Mouse (Mus musculus) ES-E14 (cell line): ENCODE measurements around the gene Osbpl10.

Experiments used
- CHD2 ChIP-seq: IDR thresholded peaks from 2 replicates; pipeline ENCODE4 v1.6.1; 2014; ENCODE audit warnings: mild to moderate bottlenecking, low read depth, low read length, inconsistent platforms
- HCFC1 ChIP-seq: IDR thresholded peaks from 2 replicates; pipeline ENCODE4 v1.6.1; 2012; ENCODE audit warnings: low read length, inconsistent platforms, borderline replicate concordance; ENCODE audit not compliant: insufficient read depth
- MAFK ChIP-seq: IDR thresholded peaks from 2 replicates; pipeline ENCODE4 v1.6.1; 2014; ENCODE audit warnings: mild to moderate bottlenecking, low read depth, low read length, inconsistent platforms; ENCODE audit not compliant: insufficient read depth
- ZC3H11A ChIP-seq: IDR thresholded peaks from 2 replicates; pipeline ENCODE4 v1.6.1; 2012; ENCODE audit warnings: low read depth, mild to moderate bottlenecking, inconsistent platforms, low read length, borderline replicate concordance
- ZNF384 ChIP-seq: IDR thresholded peaks from 2 replicates; pipeline ENCODE4 v1.6.1; 2012; ENCODE audit warnings: low read depth, low read length, inconsistent platforms

DNA sequence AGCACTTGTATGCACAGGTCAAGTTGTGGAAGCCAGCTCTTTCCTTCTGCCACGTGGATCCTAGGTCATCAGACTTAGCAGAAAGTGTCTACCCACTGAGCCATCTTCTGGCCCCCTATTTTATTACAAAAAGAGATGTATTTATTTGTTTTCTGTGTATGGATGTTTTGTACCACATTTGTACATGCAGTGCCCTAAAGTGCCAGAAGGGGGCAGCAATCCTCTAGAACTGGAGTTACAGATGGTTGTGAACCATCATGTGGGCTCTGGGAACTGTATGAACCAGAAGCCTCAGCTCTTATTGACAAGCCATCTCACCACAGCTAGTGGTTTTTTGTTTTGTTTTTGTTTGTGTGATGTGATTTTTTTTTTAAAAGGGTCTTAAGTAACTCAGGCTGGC, 25.5 kb upstream of the Osbpl10 start:
- TF ChIP-seq HCFC1 (no peak), ZC3H11A (no peak), ZNF384 (no peak), CHD2 (no peak), MAFK (no peak)
